Mouse (Mus musculus) spleen, adult 2 months (tissue): Measurements from ENCODE around the gene A030005L19Rik.

Experiments
- CTCF ChIP-seq: fragments of 200-500 bp; IDR thresholded peaks from 2 replicates; pipeline ENCODE4 v1.5.1; 2011; ENCODE audit warnings: mild to moderate bottlenecking, inconsistent platforms; ENCODE audit not compliant: insufficient read depth, insufficient read length, insufficient replicate concordance; ENCODE audit errors: extremely low read depth
- POLR2A ChIP-seq: fragments of 200-500 bp; IDR thresholded peaks from 2 replicates; pipeline ENCODE4 v1.6.1; 2011; ENCODE audit warnings: low read depth, low read length, inconsistent platforms

- TF ChIP-seq CTCF, result no peak
- no peak for TF ChIP-seq POLR2A
Observed at GRCm38 (mm10) chr1:82913025-82913424, at the start of gene A030005L19Rik.
